Mouse (Mus musculus) midbrain, postnatal 0 days (tissue): Measurements from ENCODE around the gene Spint5. TPM values are rescaled to one million over a fixed set of nuclear protein-coding genes. Genes with fewer than 3 reads are reported as not detected.

Source experiments
- ATAC-seq: fragments of 200-750 bp; cut with Nextera tagmentation; 2 replicates; pipeline ENCODE4 v1.8.0; 2017; ENCODE audit warnings: moderate number of reproducible peaks, mild to moderate bottlenecking, moderate TSS enrichment, moderate library complexity; ENCODE audit not compliant: low FRiP score
- DNase-seq: peaks from one replicate; pipeline ENCODE4 v3.0.0-alpha.2; 2015; ENCODE audit warnings: low spot score
- H3K27ac ChIP-seq: fragments of 300-500 bp; sonication (generic); 2 replicates; pipeline ENCODE4 v1.5.1; 2014; ENCODE audit warnings: low read depth, mild to moderate bottlenecking, low read length, mixed read lengths
- H3K27me3 ChIP-seq: fragments of 300-500 bp; sonication (generic); 2 replicates; pipeline ENCODE4 v1.6.1; 2014; ENCODE audit warnings: low read length, control low read depth, mixed read lengths; ENCODE audit not compliant: insufficient read depth
- H3K36me3 ChIP-seq: fragments of 300-500 bp; sonication (generic); 2 replicates; pipeline ENCODE4 v1.6.1; 2014; ENCODE audit warnings: low read length, control low read depth, mixed read lengths; ENCODE audit not compliant: insufficient read depth
- H3K4me1 ChIP-seq: fragments of 300-500 bp; sonication (generic); 2 replicates; pipeline ENCODE4 v1.6.1; 2014; ENCODE audit warnings: mild to moderate bottlenecking, control low read depth, antibody characterized with exemption, low read length, mixed read lengths; ENCODE audit not compliant: insufficient read depth
- H3K4me2 ChIP-seq: fragments of 300-500 bp; sonication (generic); 2 replicates; pipeline ENCODE4 v1.6.1; 2014; ENCODE audit warnings: low read depth, mild to moderate bottlenecking, low read length, mixed read lengths; ENCODE audit not compliant: poor library complexity, severe bottlenecking
- H3K4me3 ChIP-seq: fragments of 300-500 bp; sonication (generic); 2 replicates; pipeline ENCODE4 v1.5.1; 2014; ENCODE audit warnings: low read depth, mild to moderate bottlenecking, low read length, moderate library complexity
- H3K9ac ChIP-seq: fragments of 300-500 bp; sonication (generic); replicated peaks from 2 replicates; pipeline ENCODE4 v1.6.1; 2014; ENCODE audit warnings: mild to moderate bottlenecking, low read length, moderate library complexity, mixed read lengths; ENCODE audit not compliant: poor library complexity, severe bottlenecking
- H3K9me3 ChIP-seq: fragments of 300-500 bp; sonication (generic); 2 replicates; pipeline ENCODE4 v1.6.1; 2016; ENCODE audit warnings: low read length, control low read depth
- CTCF ChIP-seq: IDR thresholded peaks from 2 replicates; pipeline ENCODE4 v1.5.1; 2016; ENCODE audit warnings: antibody characterized with exemption, mild to moderate bottlenecking
- WGBS: fragments of 180-500 bp; shearing (Covaris S2); extraction: QIAGEN DNeasy Blood & Tissue Kit; methylation state at CpG from one replicate; pipeline ENCODE4 v1.1.7; 2014; 5-methylcytosine and 5-hydroxymethylcytosine counted together
- polyA plus RNA-seq: library from polyadenylated mRNA; unstranded; fragments of >200 nt; fragmentation: Nextera tagmentation; extraction: Ambion mirVana; gene quantifications from 2 replicates; pipeline ENCODE4 v1.2.1, GENCODE M21; 2015
- total RNA-seq: library from RNA; depleted of rRNA; stranded (reverse); fragments of >200 nt; gene quantifications from 2 replicates; pipeline ENCODE4 v1.2.3, GENCODE M21; 2014

Spint5 gene
- total and polyA plus RNA-seq, 2 experiments from 2014 or later = not detected

DNA sequence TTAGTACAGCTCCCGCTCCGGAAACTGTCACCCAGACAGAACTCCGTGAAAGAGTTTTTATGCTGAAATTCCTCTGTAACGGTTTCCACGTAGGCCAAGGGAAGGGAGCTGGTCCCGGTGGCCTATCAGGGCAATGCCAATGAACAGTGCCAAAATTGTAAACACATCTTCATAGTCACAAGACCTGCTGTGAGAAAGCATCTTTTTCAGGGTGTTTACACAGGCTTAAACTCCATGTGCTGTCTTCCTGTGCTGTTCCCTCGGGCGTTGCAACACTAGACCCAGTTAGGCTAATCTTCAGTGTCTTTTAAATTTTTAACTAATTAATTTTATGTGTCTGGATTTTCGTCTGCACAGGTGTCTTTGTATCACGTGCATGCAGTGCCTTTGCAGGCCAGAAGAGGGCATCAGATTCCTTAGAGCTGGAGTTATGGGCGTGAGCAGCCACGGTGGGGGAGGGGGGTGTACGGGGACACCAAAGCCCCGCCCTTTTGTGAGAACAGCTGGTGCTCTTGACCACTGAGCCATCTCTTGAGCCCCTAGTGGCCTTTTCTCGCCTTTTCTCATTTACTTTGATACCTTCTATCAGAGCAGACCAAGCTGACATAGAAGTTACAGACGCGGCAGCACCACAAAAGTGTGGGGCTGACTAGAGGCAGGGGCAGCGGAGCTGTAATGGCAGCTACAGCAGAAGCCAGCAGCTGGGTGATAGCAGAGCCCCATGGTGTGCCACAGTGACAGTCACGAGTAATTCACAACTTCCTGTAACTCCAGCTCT, 36.1 kb upstream of the Spint5 start:
- 0 out of 2 replicates have a peak overlapping the region, but pooled peaks have one; percentile 6 for H3K27ac ChIP-seq
- no peaks in the 10 kb centered on the region for H3K4me1 ChIP-seq
- H3K9me3 ChIP-seq = no peaks in the 10 kb centered on the region
- no peaks in the 10 kb centered on the region for H3K36me3 ChIP-seq
- peak; percentile 80 for ATAC-seq
- 0 out of 2 replicates have a peak overlapping the region, but pooled peaks have one; percentile 37 for H3K9ac ChIP-seq
- H3K4me2 ChIP-seq = peak overlapping the region; percentile 48
- DNase-seq = peak; percentile 85
- peak; percentile 89 for TF ChIP-seq CTCF
- no peaks in the 10 kb centered on the region for H3K27me3 ChIP-seq
- WGBS = 19% methylated on average over 19 of the region's 19 CpGs
- peak overlapping the region; percentile 26 for H3K4me3 ChIP-seq

DNA sequence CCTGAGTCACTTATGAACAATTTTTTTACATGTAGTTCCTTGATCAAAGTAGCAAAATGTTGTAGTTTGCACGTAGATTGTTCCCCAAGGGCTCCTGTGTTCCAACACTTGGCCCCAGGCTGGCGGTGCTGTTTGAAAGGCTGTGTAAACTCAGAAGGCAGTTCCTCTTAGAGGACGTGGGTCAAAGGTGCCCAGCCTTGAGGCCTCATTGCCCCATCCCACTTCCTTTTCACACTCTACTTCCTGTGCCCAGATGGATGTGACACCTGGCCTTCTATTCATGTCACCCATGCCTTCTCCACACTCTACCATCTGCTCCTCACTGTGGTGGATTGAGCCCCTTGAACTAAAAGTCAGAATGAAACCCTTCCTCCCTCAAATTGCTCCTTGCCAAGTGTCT, 35.2 kb upstream of the Spint5 start:
- no peak overlapping the region for H3K4me2 ChIP-seq
- H3K4me3 ChIP-seq = no peak overlapping the region
- H3K9ac ChIP-seq = no peak overlapping the region
- TF ChIP-seq CTCF = no peak
- no peaks in the 10 kb centered on the region for H3K36me3 ChIP-seq
- H3K9me3 ChIP-seq = no peaks in the 10 kb centered on the region
- H3K27me3 ChIP-seq = no peaks in the 10 kb centered on the region; the same call in 1 of the 2 replicates
- ATAC-seq (no peak), DNase-seq (no peak)
- H3K4me1 ChIP-seq = no peaks in the 10 kb centered on the region
- no peak overlapping the region for H3K27ac ChIP-seq
- WGBS = 60% methylated on average over 3 of the region's 3 CpGs

DNA sequence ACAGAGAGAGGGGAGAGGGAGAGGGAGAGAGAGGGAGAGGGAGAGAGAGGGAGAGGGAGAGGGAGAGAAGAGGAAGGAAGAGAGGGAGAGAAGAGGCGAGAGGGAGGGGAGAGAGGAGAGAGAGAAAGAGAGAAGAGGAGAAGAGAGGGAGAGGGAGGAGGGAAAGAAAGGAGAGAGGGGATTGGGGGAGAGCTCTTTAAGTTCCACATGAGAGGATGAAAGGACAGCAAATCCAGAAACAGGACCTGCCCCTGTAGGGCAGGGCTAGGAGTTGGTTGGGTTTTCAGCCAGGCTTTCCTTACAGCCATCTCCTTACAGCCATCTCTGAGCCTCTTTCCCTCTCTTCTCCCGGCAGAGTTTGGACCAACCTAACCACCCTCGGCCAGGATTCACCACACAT, 30.3 kb upstream of the Spint5 start, which contains the start of gene Wfdc13:
TSS of gene Wfdc13 (plus strand) at position 301 of the 400 bp plus-strand sequence.
- no peak for ATAC-seq
- H3K4me3 ChIP-seq = no peak within 1 kb of the TSS
- no peaks in the 10 kb centered on the region for H3K36me3 ChIP-seq
- no peaks in the 10 kb centered on the region; the same call in 1 of the 2 replicates for H3K27me3 ChIP-seq
- H3K9ac ChIP-seq = no peak within 1 kb of the TSS
- WGBS = 75% methylated on average over 3 of the region's 3 CpGs
- H3K4me2 ChIP-seq = no peak within 1 kb of the TSS
- no peak within 1 kb of the TSS for H3K27ac ChIP-seq
- no peaks in the 10 kb centered on the region for H3K9me3 ChIP-seq
- no peaks in the 10 kb centered on the region for H3K4me1 ChIP-seq
- no peak for DNase-seq
- TF ChIP-seq CTCF = no peak

DNA sequence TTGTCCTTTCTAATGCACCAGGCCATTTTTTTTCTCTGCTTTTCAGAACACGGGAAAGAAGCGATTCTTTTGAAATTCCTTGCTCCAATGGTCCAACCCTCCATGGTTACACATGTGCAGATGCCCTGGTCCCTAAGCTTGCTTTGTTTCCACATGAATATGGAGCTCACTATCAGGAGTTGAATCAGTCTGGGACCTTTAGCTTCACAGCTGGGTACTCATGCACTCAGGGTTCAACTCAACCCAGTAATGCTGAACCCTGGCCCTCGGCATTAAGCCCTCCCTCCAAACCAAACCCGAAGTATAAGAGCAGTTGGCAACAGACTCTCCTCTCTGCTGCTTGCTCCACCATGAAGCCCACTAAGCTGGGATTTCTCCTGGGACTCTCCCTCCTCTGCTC, 16.9 kb upstream of the Spint5 start, which contains the start of gene Spint4:
TSS of gene Spint4 (plus strand) at position 301 of the 400 bp plus-strand sequence.
- WGBS = 68% methylated on average over 4 of the region's 4 CpGs
- H3K9ac ChIP-seq = no peak within 1 kb of the TSS
- ATAC-seq = no peak
- H3K4me1 ChIP-seq = no peaks in the 10 kb centered on the region
- DNase-seq = no peak
- H3K36me3 ChIP-seq = no peaks in the 10 kb centered on the region
- TF ChIP-seq CTCF = no peak
- no peak within 1 kb of the TSS for H3K4me2 ChIP-seq
- no peaks in the 10 kb centered on the region for H3K9me3 ChIP-seq
- no peaks in the 10 kb centered on the region for H3K27me3 ChIP-seq
- no peak within 1 kb of the TSS for H3K27ac ChIP-seq
- H3K4me3 ChIP-seq = no peak within 1 kb of the TSS

DNA sequence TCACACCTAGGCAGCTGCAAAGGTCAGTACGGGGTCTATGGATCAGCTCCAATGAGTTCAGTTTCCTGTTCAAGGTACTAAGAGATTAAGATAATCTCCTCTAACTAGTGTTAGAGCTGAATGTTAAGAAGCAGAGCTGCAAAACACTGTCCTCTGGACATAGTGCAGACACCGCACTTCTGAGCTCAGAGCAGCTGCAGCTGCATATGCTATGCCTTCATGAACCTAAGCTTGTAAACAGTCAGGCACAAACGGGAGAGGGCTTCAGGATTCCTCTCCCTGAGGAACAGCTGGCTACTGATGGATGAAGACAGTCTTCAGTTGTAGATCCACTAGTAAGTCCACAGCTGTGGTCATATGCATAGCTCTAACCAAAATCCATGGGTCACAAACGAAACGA, 14.1 kb upstream of the Spint5 start:
- Histone ChIP-seq H3K27me3 (no peaks in the 10 kb centered on the region), H3K4me3 (no peak overlapping the region), H3K36me3 (no peaks in the 10 kb centered on the region), H3K4me1 (no peaks in the 10 kb centered on the region), H3K9ac (no peak overlapping the region), H3K4me2 (no peak overlapping the region), H3K9me3 (no peaks in the 10 kb centered on the region), H3K27ac (no peak overlapping the region)
- ATAC-seq = no peak
- no peak for DNase-seq
- 80% methylated on average over 5 of the region's 5 CpGs for WGBS
- no peak for TF ChIP-seq CTCF

DNA sequence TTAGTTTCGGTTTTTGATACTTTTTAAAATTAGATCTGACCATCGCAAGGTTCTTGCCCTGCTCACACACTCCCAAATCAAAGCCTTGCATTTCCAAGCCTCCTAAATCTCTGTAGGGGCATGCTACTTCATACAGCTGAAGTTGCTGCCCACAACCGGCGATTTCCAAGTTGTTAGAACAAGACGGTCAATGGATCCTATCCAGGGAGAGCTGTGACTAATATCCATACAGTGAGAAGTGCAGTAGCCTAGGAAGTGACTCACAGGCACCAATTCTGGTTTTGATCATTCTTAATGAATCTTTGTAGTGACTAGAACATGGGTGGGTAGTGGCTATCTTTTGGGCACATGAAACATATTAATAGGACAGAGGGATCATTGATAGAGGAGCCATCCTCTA, 13.3 kb upstream of the Spint5 start:
- H3K9ac ChIP-seq = no peak overlapping the region
- WGBS = 95% methylated on average over 5 of the region's 5 CpGs
- no peaks in the 10 kb centered on the region for H3K4me1 ChIP-seq
- DNase-seq (no peak), ATAC-seq (no peak)
- H3K4me2 ChIP-seq = no peak overlapping the region
- no peaks in the 10 kb centered on the region for H3K36me3 ChIP-seq
- no peaks in the 10 kb centered on the region for H3K27me3 ChIP-seq
- no peak overlapping the region for H3K27ac ChIP-seq
- H3K9me3 ChIP-seq = no peaks in the 10 kb centered on the region
- no peak overlapping the region for H3K4me3 ChIP-seq
- no peak for TF ChIP-seq CTCF
